Mouse (Mus musculus) olfactory bulb, adult 2 months (tissue): ENCODE results near the gene Il17rc.

Experiments
- CTCF ChIP-seq: fragments of 200-500 bp; IDR thresholded peaks from 2 replicates; pipeline ENCODE4 v1.5.1; 2012; ENCODE audit warnings: low read depth, mild to moderate bottlenecking, low read length, moderate library complexity; ENCODE audit not compliant: insufficient read depth
- POLR2A ChIP-seq: fragments of 200-500 bp; IDR thresholded peaks from 2 replicates; pipeline ENCODE4 v1.6.1; 2012; ENCODE audit warnings: mild to moderate bottlenecking, low read depth, low read length, moderate library complexity; ENCODE audit not compliant: insufficient read depth

- TF ChIP-seq CTCF (peak; percentile 74), POLR2A (no peak)
Measured at GRCm38 (mm10) chr6:113494258-113494788, 23.1 kb downstream of the Il17rc start.
